Mouse (Mus musculus): ENCODE results near the gene Exd2.

GRCm38 (mm10) chr12:80524276-80524921, 61.5 kb downstream of the Exd2 start:
- no peak for TF ChIP-seq POLR2A (IDR thresholded peaks at IDR 0.05; ENCODE audit: low read depth, low read length)
- TF ChIP-seq CTCF (IDR thresholded peaks at IDR 0.05; ENCODE audit: borderline replicate concordance, insufficient read depth, low read length), result no peak
